ENCODE assay signal across 12 mouse cellular contexts in genomic region chr17:26620292-26620691, GRCm38 (mm10). TPM values are rescaled to one million over a fixed set of nuclear protein-coding genes. Genes with fewer than 3 reads are reported as not detected.
DNase-seq lines count a peak whose midpoint lies in the region; ATAC-seq and TF ChIP-seq lines count a peak whose summit lies in the region.
"Had no signal": no experiment of that assay in that cellular context is flagged by ENCODE, and none has a peak within 500 bp of the region (broad histone marks: within the 10 kb centered on the region; RNA-seq: fewer than 3 reads in every experiment).

No protein-coding gene starts in this region.

- DNase-seq in gastrocnemius, adult 2 months = no peak
- DNase-seq in gastrocnemius, postnatal 25 days = no peak
- DNase-seq in lung, postnatal 14 days = no peak
- DNase-seq in thymus, postnatal 0 days (ENCODE audit: low spot score) = no peak

- H3K9me3 ChIP-seq in kidney, embryonic 15.5 days (replicated peaks) = no peaks in the 10 kb centered on the region
- H3K9me3 ChIP-seq in kidney, embryonic 14.5 days (ENCODE audit: control insufficient read depth, low read length) = no peaks in the 10 kb centered on the region
- no peaks in the 10 kb centered on the region for H3K9me3 ChIP-seq in lung, embryonic 16.5 days (ENCODE audit: control insufficient read depth, low read length)
- H3K9me3 ChIP-seq: forebrain, embryonic 12.5 days; G1E; limb, embryonic 12.5 days; lung, embryonic 15.5 days had no signal

- TF ChIP-seq CTCF in gastrocnemius, adult 2 months (IDR thresholded peaks at IDR 0.05) = 0 out of 2 replicates have a peak, but pooled peaks have one; percentile 3

- H3K9ac ChIP-seq in kidney, embryonic 15.5 days = no peak overlapping the region
- H3K9ac ChIP-seq in kidney, embryonic 14.5 days (ENCODE audit: low read depth, low read length) = no peak overlapping the region
- no peak overlapping the region for H3K9ac ChIP-seq in lung, embryonic 16.5 days (ENCODE audit: low read length)
- H3K9ac ChIP-seq: forebrain, embryonic 12.5 days; limb, embryonic 12.5 days; lung, embryonic 15.5 days had no signal

- no peak overlapping the region for H3K4me2 ChIP-seq in kidney, embryonic 15.5 days
- no peak overlapping the region for H3K4me2 ChIP-seq in kidney, embryonic 14.5 days (replicated peaks; ENCODE audit: low read depth, low read length)
- no peak overlapping the region for H3K4me2 ChIP-seq in lung, embryonic 16.5 days (ENCODE audit: low read depth, low read length)
- H3K4me2 ChIP-seq: forebrain, embryonic 12.5 days; limb, embryonic 12.5 days; lung, embryonic 15.5 days had no signal

- H3K36me3 ChIP-seq in kidney, embryonic 15.5 days = peaks cover 70% of the 10 kb centered on the region
- H3K36me3 ChIP-seq in kidney, embryonic 14.5 days (ENCODE audit: control insufficient read depth, insufficient read depth, low read length) = peaks cover 50% of the 10 kb centered on the region
- H3K36me3 ChIP-seq in lung, embryonic 16.5 days (ENCODE audit: control insufficient read depth, insufficient read depth, low read length) = peaks cover 7% of the 10 kb centered on the region

- intact Hi-C loops in gastrocnemius, adult 2 months (cut with DNase I) = loop anchor here (5.0 kb wide), 1 partner anchor 38 kb away; no protein-coding TSS in a partner anchor

- WGBS in kidney, embryonic 15.5 days = 89% methylated on average over 6 of the region's 6 CpGs
- WGBS in kidney, embryonic 14.5 days = 92% methylated on average over 6 of the region's 6 CpGs
- 93% methylated on average over 6 of the region's 6 CpGs for WGBS in lung, embryonic 16.5 days

- peak overlapping the region; percentile 90 for H3K27ac ChIP-seq in gastrocnemius, adult 2 months
- peak overlapping the region; percentile 71; the same call in 1 of the 2 replicates for H3K27ac ChIP-seq in kidney, embryonic 15.5 days
- no peak overlapping the region for H3K27ac ChIP-seq in kidney, embryonic 14.5 days (ENCODE audit: low read depth, low read length)
- 0 out of 2 replicates have a peak overlapping the region, but pooled peaks have one; percentile 77 for H3K27ac ChIP-seq in lung, embryonic 16.5 days (ENCODE audit: low read length)
- H3K27ac ChIP-seq: forebrain, embryonic 12.5 days; limb, embryonic 12.5 days had no signal

- H3K4me3 ChIP-seq in gastrocnemius, adult 2 months = no peak overlapping the region
- no peak overlapping the region for H3K4me3 ChIP-seq in kidney, embryonic 15.5 days (replicated peaks)
- no peak overlapping the region for H3K4me3 ChIP-seq in kidney, embryonic 14.5 days (ENCODE audit: low read length)
- no peak overlapping the region for H3K4me3 ChIP-seq in lung, embryonic 16.5 days (ENCODE audit: low read length)
- H3K4me3 ChIP-seq: forebrain, embryonic 12.5 days; limb, embryonic 12.5 days; lung, embryonic 15.5 days had no signal

- ATAC-seq in kidney, embryonic 15.5 days (replicated peaks; ENCODE audit: low FRiP score) = no peak
- ATAC-seq in kidney, embryonic 14.5 days (ENCODE audit: low FRiP score, low TSS enrichment) = no peak
- ATAC-seq in lung, embryonic 16.5 days (ENCODE audit: low read depth) = no peak
- ATAC-seq: inflammation-experienced regulatory T-cells, adult 6 months had no signal

- peaks cover 14% of the 10 kb centered on the region for H3K4me1 ChIP-seq in kidney, embryonic 15.5 days
- no peaks in the 10 kb centered on the region for H3K4me1 ChIP-seq in kidney, embryonic 14.5 days (ENCODE audit: control insufficient read depth, insufficient read depth, low read length)
- H3K4me1 ChIP-seq in lung, embryonic 16.5 days (replicated peaks; ENCODE audit: control insufficient read depth, insufficient read depth, low read length) = peaks cover 15% of the 10 kb centered on the region
- H3K4me1 ChIP-seq: forebrain, embryonic 12.5 days; limb, embryonic 12.5 days had no signal

- no peaks in the 10 kb centered on the region for H3K27me3 ChIP-seq in kidney, embryonic 15.5 days
- no peaks in the 10 kb centered on the region for H3K27me3 ChIP-seq in kidney, embryonic 14.5 days (ENCODE audit: control insufficient read depth, insufficient read depth, low read length)
- H3K27me3 ChIP-seq in lung, embryonic 16.5 days (ENCODE audit: control insufficient read depth, insufficient read depth, low read depth, low read length) = no peaks in the 10 kb centered on the region
- H3K27me3 ChIP-seq: forebrain, embryonic 12.5 days; limb, embryonic 12.5 days; lung, embryonic 15.5 days had no signal

RNA-seq across cellular contexts. Expression of gene Atp6v0e, which starts 42.7 kb away (rescaled TPM):
- 10 to 100 TPM; 28.7 to 31.2 TPM for total RNA-seq in gastrocnemius, adult 2 months (2021)
- 10 to 100 TPM; 29.7 to 43.1 TPM for total RNA-seq in gastrocnemius, postnatal 25 days (2021)
- polyA plus RNA-seq in kidney, embryonic 15.5 days (2015; fragmentation: Nextera tagmentation; extraction: Ambion mirVana) = 211 and 224 TPM in 2 replicates
- 192 and 214 TPM in 2 replicates for polyA plus RNA-seq in kidney, embryonic 14.5 days (2014; fragmentation: Nextera tagmentation; extraction: Ambion mirVana)
- polyA plus RNA-seq in lung, embryonic 16.5 days (2015; fragmentation: Nextera tagmentation; extraction: Ambion mirVana) = 186 and 203 TPM in 2 replicates
- polyA plus RNA-seq in thymus, postnatal 0 days (2015; fragmentation: Nextera tagmentation; extraction: Ambion mirVana) = 352 and 361 TPM in 2 replicates

RNA-seq across cellular contexts. Expression of gene Dusp1, which starts 58.4 kb away (rescaled TPM):
- total RNA-seq in gastrocnemius, adult 2 months (2021) = 10 to 100 TPM; 73.0 to 89.6 TPM
- 10 to 100 TPM; 49.2 to 82.2 TPM for total RNA-seq in gastrocnemius, postnatal 25 days (2021)
- 23.1 and 24.8 TPM in 2 replicates for polyA plus RNA-seq in kidney, embryonic 15.5 days (2015; fragmentation: Nextera tagmentation; extraction: Ambion mirVana)
- 19.3 and 19.8 TPM in 2 replicates for polyA plus RNA-seq in kidney, embryonic 14.5 days (2014; fragmentation: Nextera tagmentation; extraction: Ambion mirVana)
- polyA plus RNA-seq in lung, embryonic 16.5 days (2015; fragmentation: Nextera tagmentation; extraction: Ambion mirVana) = 25.2 and 28.4 TPM in 2 replicates
- polyA plus RNA-seq in thymus, postnatal 0 days (2015; fragmentation: Nextera tagmentation; extraction: Ambion mirVana) = 22.4 and 26.4 TPM in 2 replicates

RNA-seq across cellular contexts. Expression of gene Ergic1, which starts 59.0 kb away (rescaled TPM):
- total RNA-seq in gastrocnemius, adult 2 months (2021) = 10 to 100 TPM; 40.3 to 60.3 TPM
- total RNA-seq in gastrocnemius, postnatal 25 days (2021) = 10 to 100 TPM; 52.0 to 61.0 TPM
- polyA plus RNA-seq in kidney, embryonic 15.5 days (2015; fragmentation: Nextera tagmentation; extraction: Ambion mirVana) = 124 and 131 TPM in 2 replicates
- 141 and 150 TPM in 2 replicates for polyA plus RNA-seq in kidney, embryonic 14.5 days (2014; fragmentation: Nextera tagmentation; extraction: Ambion mirVana)
- 84.3 and 94.6 TPM in 2 replicates for polyA plus RNA-seq in lung, embryonic 16.5 days (2015; fragmentation: Nextera tagmentation; extraction: Ambion mirVana)
- polyA plus RNA-seq in thymus, postnatal 0 days (2015; fragmentation: Nextera tagmentation; extraction: Ambion mirVana) = 64.6 and 70.2 TPM in 2 replicates
